ENCODE assay signal across 9 mouse cellular contexts in genomic region chr5:118781598-118781997, GRCm38 (mm10).
A peak's percentile ranks its signal among the peaks of the same experiment; 100 is the strongest.
DNase-seq lines count a peak whose midpoint lies in the region; ATAC-seq and TF ChIP-seq lines count a peak whose summit lies in the region.
"Had no signal": no experiment of that assay in that cellular context is flagged by ENCODE, and none has a peak within 500 bp of the region (broad histone marks: within the 10 kb centered on the region; RNA-seq: fewer than 3 reads in every experiment).

No protein-coding gene starts in this region.

- ATAC-seq in Patski, result no peak

- in situ Hi-C loops in Patski (cut with MboI; ENCODE audit: low pct_unique_long_range_greater_than_20kb), result loop anchor here (5.0 kb wide), 1 partner anchor 906 kb away; no protein-coding TSS in a partner anchor

- DNase-seq in 3134 (ENCODE audit: extremely low read depth, insufficient read length, low spot score), result peak; percentile 44
- no peak for DNase-seq in Patski (ENCODE audit: low read depth, low spot score)
- peak; percentile 88 to 91 for DNase-seq in cerebellum, postnatal 14 days
- peak; percentile 87 for DNase-seq in gastrocnemius, postnatal 10 days
- peak; percentile 60 for DNase-seq in kidney, adult 2 months
- peak; percentile 46 to 53 for DNase-seq in lung, adult 18-20 months
- peak; percentile 57 for DNase-seq in ovary, postnatal 10 days (ENCODE audit: low spot score)
- DNase-seq in urinary bladder, adult 18-20 months (ENCODE audit: low spot score in 2 of 2), result peak; percentile 61 to 84

- no peak overlapping the region for H3K4me3 ChIP-seq in kidney, adult 2 months (ENCODE audit: insufficient read depth, low read depth, low read length)
- H3K4me3 ChIP-seq: neural tube, embryonic 12.5 days had no signal

- POLR2A ChIA-PET in Patski (lab: Charles Lee), result no interaction called here

- H3K27ac ChIP-seq in kidney, adult 2 months (ENCODE audit: insufficient read depth, low read depth, low read length), result no peak overlapping the region
- H3K27ac ChIP-seq: neural tube, embryonic 12.5 days had no signal

- CTCF ChIA-PET in Patski (lab: Charles Lee), result interaction anchor here (0.9 to 1.5 kb wide), 6 partner anchors 10 to 910 kb away, joined by 3 to 4 read pairs (median 4); no protein-coding TSS in a partner anchor

- no peaks in the 10 kb centered on the region for H3K4me1 ChIP-seq in kidney, adult 2 months (ENCODE audit: control insufficient read depth, insufficient read depth, low read length)
- H3K4me1 ChIP-seq: neural tube, embryonic 12.5 days had no signal

- TF ChIP-seq POLR2A in kidney, adult 2 months (IDR thresholded peaks at IDR 0.05; ENCODE audit: low read depth, low read length), result no peak

- TF ChIP-seq CTCF in Patski (IDR thresholded peaks at IDR 0.05), result peak; percentile 98
- TF ChIP-seq CTCF in kidney, adult 2 months (conservative IDR thresholded peaks at IDR 0.05; ENCODE audit: insufficient read depth, insufficient read length, low read depth, low read length), result peak; percentile 94

- peaks cover 28% of the 10 kb centered on the region for H3K27me3 ChIP-seq in Patski
- H3K27me3 ChIP-seq in kidney, adult 2 months (replicated peaks; ENCODE audit: control insufficient read depth, insufficient read depth, low read length), result no peaks in the 10 kb centered on the region

- no peaks in the 10 kb centered on the region for H3K36me3 ChIP-seq in kidney, adult 2 months (ENCODE audit: control insufficient read depth, insufficient read depth, low read length)
- H3K36me3 ChIP-seq: neural tube, embryonic 12.5 days had no signal

- 12% methylated on average over 17 of the region's 17 CpGs for WGBS in kidney, adult 2 months
